Mouse (Mus musculus): ENCODE measurements at regions not wholly inside any gene's neighbourhood (a gene's known extent, or its start where the extent isn't known, plus 50 kb on each side); places are given as distances from the start of the nearest gene placed in this dataset.

DNA sequence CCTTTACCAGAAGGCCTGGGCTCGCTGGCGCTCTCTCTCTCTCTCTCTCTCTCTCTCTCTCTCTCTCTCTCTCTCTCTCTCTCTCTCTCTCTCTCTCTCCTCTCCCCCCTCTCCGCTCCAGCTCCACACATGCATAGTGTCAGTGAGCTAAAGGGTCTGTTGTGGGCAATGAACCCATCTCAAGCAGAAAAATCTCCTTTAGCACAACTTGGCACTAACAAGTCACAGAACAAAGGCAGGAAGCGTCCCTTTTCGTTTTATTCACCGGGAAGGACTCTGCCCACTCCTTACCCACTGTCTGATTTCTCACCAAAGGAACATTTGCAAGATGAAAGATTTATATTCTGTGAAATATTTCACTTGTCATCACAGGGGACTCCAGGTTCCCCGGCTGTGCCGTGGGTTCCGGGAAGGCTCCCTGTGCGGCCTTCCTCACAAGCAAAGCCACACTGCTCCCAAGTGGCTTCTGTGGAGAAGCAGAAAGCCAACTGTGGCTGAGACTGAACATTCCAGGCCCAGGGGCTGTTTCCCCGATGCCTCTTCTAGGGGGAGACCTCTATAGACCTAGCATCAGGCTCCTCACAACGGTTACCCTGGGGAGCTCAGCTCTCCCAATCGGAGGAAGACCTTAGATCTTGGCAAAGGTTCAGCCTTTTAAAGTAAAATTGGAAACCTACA is 253.2 kb upstream of the Spred2 start:
- peak; percentile 43 for DNase-seq

DNA sequence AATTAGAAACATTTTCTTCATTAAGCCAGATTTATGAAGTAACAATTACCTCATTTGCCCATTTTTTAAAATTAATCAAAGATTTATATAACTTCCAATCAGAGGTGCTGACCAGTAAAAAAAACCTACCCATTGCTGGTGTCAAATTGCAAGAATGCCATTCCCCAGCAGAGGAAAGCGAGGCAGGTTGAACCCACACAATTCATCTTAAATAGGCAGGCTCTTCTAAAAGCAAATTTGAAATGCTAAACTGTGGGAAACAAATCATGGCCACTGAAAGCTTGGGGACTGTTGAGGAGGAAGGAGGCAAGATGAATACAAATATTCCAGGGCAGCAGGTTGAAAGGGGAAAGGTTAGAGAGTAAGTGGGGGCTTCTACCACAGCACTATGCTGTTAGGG is 251.2 kb upstream of the Spred2 start:
- no peak for DNase-seq

GRCm38 (mm10) chr11:19676514-19676913 is 247.7 kb upstream of the Spred2 start:
- no peak for DNase-seq

DNA sequence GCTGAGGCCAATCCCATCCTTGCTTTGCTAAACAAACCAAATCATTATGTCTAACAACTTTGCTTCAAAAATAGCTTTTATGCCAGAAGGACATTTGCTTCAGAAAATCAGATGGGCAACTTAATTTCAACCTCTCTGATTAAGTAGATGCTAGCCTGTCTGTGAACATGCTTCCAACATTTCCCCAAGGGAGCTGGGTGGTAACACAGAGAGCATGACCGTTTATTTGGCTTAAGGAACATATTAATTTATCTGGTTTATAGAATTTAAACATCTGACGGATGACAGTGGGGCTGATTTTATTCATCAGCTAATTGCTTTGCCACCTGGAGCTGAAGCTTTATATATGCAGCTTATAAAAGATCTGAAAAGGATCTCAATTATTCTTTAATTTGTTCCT is 245.1 kb upstream of the Spred2 start:
- no peak for DNase-seq

DNA sequence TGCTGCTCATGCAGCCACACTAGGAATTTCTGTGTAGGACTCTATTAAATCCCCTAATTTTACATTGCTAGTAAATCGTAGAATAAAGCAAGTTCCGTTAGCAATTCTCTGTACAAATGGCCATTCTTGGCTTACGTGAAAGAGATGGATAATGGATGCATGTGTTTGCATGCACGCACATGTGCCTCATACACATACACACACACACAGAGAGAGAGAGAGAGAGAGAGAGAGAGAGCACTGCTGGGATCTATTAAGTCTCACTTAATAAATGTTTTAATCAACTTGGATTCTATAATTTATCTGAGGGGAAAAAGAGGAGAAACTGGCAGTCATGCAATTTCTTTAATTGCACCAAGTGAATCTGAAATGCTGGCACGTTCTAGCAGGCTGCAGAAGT is 244.5 kb upstream of the Spred2 start:
- DNase-seq, result no peak

- DNase-seq, result no peak
Observed at GRCm38 (mm10) chr11:19701198-19701597, 223.0 kb upstream of the Spred2 start.

DNA sequence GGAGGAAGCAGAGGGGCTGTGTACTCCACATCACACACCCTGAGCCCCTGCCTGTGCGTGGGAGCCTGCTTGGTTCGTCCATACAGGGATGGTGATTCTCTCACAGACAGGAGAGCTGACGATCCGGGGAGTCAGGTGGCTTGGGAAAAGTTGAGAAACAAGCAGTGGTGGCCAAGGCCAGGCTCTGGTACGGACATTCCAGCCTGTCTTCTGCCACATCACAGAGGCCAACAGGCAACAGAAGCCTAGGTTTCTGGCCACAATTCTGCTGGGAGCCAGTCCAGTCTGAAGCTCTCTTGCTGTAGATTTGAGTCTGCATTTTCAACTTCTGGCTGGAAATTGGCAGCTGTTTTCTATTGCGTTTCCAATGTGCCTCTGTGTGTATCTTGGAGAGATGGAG is 215.4 kb upstream of the Spred2 start:
- no peak for DNase-seq

- no peak for DNase-seq
Observed at GRCm38 (mm10) chr11:19709337-19709736, 214.8 kb upstream of the Spred2 start.

DNA sequence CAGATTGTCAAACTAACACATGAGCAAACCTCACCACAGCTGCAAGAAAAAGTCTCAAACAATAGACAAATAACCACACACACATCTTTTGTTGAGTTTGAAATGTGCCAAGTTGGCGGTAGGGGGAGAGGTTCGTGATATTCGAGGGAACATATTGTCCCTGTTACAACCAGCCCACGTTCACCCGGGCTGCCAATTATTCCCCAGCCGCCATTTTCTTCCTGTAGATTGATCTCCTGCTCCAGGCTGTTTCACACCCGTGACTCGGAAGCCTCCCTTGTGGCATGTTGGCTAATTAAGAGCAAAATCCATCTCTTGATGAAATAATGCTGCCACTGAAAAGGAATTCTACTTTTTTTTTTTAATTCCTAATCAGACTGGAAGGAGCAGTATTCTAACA is 211.1 kb upstream of the Spred2 start:
- DNase-seq, result no peak

GRCm38 (mm10) chr11:19713597-19713996 is 210.6 kb upstream of the Spred2 start:
- DNase-seq, result no peak

GRCm38 (mm10) chr11:19714211-19714610 is 210.0 kb upstream of the Spred2 start:
- no peak for DNase-seq

DNA sequence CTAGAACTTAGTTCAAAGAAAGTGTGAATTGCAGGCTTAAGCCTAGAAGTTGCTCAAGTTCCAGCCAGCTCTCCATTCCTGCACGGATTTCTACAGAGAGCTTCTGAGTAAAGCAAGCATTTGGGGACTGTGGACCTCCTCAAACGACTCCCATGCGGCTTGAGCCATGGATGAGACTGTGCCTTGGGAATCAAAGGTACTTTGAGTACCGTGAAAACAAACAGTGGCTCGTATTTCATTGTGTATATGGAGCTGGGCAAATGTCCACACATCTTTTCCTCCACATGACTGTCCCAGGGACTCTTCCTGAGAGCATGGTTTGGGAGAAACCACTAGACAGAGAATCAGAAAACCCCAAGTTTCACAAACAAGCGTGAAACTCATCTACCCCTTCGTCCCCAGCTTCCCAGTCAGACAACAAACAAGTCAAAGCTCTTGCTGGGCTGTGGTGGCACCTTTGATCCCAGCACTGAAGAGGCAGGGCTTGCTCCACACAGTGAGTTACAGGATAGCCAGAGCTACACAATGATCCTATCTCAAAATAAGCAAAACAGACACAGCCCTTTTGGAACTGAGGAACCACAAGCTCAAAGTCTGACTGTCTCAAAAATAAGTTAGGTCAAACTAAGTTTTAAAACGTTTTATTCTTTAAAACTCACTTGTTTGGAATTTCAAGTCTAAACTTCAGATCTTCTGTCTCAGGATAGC is 209.1 kb upstream of the Spred2 start:
- DNase-seq, result no peak

GRCm38 (mm10) chr11:19718165-19718564 is 206.0 kb upstream of the Spred2 start:
- no peak for DNase-seq

DNA sequence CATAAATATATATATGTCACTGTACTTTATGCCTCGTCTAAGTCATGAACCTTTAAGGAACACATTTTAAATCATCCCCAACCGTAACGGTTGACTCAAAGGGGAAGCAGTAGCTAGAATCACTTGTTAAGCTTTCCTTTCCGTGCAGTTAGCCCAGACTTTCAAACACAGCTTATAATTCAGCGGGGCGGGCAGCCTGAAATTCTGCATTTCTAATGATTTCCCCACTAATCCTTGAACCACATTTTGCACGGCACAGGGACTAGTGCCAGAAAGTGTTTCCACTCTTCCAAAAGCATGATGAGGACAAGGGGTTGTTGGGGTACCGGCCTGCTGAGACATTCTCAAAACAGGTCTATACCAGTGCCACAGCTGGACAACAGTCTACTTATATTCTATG is 195.1 kb upstream of the Spred2 start:
- no peak for DNase-seq

DNA sequence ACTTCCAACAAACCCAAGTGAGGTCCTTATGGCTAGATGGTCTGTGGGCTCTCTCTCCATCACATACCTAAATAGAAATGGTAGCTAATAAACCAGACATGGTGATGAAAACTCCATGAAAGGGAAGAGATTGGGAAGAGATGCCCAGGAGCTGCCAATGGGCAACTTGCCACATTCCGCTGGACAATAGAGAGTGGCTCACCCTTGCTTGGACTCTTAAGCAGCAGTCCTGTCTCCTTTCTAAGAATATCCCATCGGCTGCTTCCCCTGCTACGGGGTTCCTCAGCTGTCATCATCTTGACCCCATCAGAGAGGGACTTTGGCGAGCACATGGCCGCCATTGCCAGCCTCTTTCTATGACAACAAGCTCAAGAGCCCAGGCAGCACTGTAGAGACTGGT is 193.4 kb upstream of the Spred2 start:
- no peak for DNase-seq

GRCm38 (mm10) chr11:19736076-19736475 is 188.1 kb upstream of the Spred2 start:
- no peak for DNase-seq

DNA sequence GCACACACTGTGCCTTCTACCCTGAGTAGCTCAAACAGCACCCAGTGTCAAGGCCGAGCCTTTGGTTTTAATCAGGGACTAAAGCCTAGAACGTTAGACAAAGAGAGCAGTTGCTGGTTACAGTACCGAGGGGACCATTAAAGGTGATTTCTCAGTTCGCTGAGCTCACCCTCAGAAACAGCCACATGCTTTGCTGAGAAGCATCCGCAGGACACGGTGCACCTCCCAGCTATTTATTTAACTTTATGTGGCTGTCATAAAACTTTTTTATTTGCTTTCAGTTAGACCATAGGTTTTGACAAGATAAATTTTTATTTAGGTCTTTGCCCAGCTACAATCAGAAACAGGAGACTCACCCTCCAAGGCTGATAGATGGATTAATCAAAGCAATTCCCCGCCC is 187.2 kb upstream of the Spred2 start:
- DNase-seq, result no peak

- DNase-seq, result peak; percentile 12
Observed at GRCm38 (mm10) chr11:19737331-19737730, 186.8 kb upstream of the Spred2 start.

DNA sequence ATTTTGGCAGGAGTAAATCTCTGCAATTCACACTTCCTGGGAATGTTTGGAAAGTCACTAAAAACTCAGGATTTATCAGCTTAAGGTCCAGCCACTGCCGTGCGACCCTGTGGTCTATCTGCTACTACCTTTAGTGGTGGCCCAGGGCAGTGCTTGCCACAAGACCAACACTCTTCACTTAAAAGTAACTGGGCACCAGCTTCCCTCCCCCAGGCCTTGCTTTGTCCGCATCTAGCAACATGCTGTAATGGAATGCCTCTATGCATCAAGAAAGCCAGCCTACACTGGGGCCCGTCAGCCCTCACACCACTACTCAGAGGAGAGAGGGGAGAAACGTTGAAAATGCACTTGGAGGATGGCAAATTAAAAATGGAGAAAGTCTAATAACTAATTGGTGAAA is 186.4 kb upstream of the Spred2 start:
- no peak for DNase-seq

GRCm38 (mm10) chr11:19739527-19740151 is 184.5 kb upstream of the Spred2 start:
- no peak for DNase-seq

GRCm38 (mm10) chr11:19740562-19740961 is 183.6 kb upstream of the Spred2 start:
- DNase-seq, result no peak

DNA sequence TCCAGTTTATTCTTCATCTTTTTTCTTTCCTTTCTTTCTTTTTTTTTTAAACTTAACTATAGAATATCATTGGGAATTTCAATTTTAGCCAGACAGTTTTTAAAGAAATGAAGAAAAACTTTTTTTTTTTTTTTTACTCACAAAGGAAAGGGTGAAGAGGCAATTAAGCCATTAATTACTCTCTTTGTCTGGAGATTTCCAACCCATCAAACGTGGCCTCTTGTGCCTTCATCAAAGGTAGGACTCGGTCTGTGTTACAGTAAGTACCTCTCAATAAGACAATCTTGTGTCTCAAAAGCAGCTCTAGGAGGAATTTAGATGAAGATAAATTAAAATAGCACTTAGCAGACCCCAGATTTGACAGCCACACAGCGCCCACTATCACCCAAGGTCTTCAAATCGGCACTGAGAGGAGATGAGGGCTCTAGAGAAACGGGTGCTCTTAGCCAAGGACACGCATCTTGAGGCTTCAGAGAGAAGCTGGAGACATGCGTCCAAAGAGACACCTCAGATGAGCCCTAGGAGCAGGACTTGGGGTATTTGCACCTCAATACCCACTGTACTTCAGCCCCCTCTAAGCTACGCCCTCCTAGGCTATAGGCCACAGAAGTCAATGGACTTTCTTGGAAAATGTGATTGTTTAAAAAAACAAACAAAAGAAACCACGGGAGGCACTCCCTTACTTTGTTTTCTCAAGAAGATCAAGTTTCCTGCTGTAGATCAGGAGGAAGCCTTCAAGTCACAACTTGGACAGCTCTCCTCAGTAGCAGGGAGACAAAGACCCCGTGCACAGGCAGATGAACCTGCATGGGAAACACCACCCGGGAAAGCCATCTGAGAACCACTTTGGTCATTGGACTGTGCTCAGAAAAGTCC is 176.8 kb upstream of the Spred2 start:
- no peak for DNase-seq

All from adrenal gland, postnatal 25 days (tissue).